Mouse (Mus musculus) adrenal gland, adult 8-10 months (tissue): ENCODE measurements at regions not wholly inside any gene's neighbourhood (a gene's known extent, or its start where the extent isn't known, plus 50 kb on each side); places are given as distances from the start of the nearest gene placed in this dataset.
"Not testable (repeated sequence)": the region's sequence is repeated elsewhere in the genome, so short reads cannot be mapped to it uniquely, and the experiment has no call there.

Source experiments
- DNase-seq: peaks from one replicate; pipeline ENCODE4 v3.0.0; 2022

GRCm38 (mm10) chr10:91443321-91443720 is 262.2 kb upstream of the Tmpo start:
- DNase-seq: no peak

- DNase-seq: no peak
Observed at GRCm38 (mm10) chr10:91440051-91440450, 258.9 kb upstream of the Tmpo start.

GRCm38 (mm10) chr10:91437917-91438316 is 256.8 kb upstream of the Tmpo start:
- DNase-seq: no peak

- DNase-seq: no peak
Observed at GRCm38 (mm10) chr10:91436091-91436569, 255.0 kb upstream of the Tmpo start.

GRCm38 (mm10) chr10:91430281-91430680 is 249.2 kb upstream of the Tmpo start:
- no peak for DNase-seq

- DNase-seq: no peak
Observed at GRCm38 (mm10) chr10:91426584-91426983, 245.5 kb upstream of the Tmpo start.

- not testable (repeated sequence) for DNase-seq
Observed at GRCm38 (mm10) chr10:91425625-91426385, 244.7 kb upstream of the Tmpo start.

- no peak for DNase-seq
Observed at GRCm38 (mm10) chr10:91424786-91425185, 243.7 kb upstream of the Tmpo start.

- no peak for DNase-seq
Observed at GRCm38 (mm10) chr10:91387255-91387654, 206.1 kb upstream of the Tmpo start.

GRCm38 (mm10) chr10:91384372-91384771 is 203.3 kb upstream of the Tmpo start:
- no peak for DNase-seq

- no peak for DNase-seq
Observed at GRCm38 (mm10) chr10:91376683-91377082, 195.6 kb upstream of the Tmpo start.

GRCm38 (mm10) chr10:91367488-91367887 is 186.4 kb upstream of the Tmpo start:
- no peak for DNase-seq

- DNase-seq: no peak
Observed at GRCm38 (mm10) chr10:91362587-91362986, 181.5 kb upstream of the Tmpo start.

- no peak for DNase-seq
Observed at GRCm38 (mm10) chr10:91361621-91362020, 180.5 kb upstream of the Tmpo start.

GRCm38 (mm10) chr10:91345465-91345864 is 164.3 kb upstream of the Tmpo start:
- DNase-seq: no peak

- DNase-seq: no peak
Observed at GRCm38 (mm10) chr10:91342083-91342482, 161.0 kb upstream of the Tmpo start.

- no peak for DNase-seq
Observed at GRCm38 (mm10) chr10:91339361-91339760, 158.2 kb upstream of the Tmpo start.

GRCm38 (mm10) chr10:91326661-91327312 is 145.7 kb upstream of the Tmpo start:
- DNase-seq: no peak

- no peak for DNase-seq
Observed at GRCm38 (mm10) chr10:91326144-91326655, 145.1 kb upstream of the Tmpo start.

GRCm38 (mm10) chr10:91321226-91321625 is 140.1 kb upstream of the Tmpo start:
- DNase-seq: no peak

- no peak for DNase-seq
Observed at GRCm38 (mm10) chr10:91319442-91320112, 138.5 kb upstream of the Tmpo start.

- DNase-seq: no peak
Observed at GRCm38 (mm10) chr10:91314441-91314840, 133.3 kb upstream of the Tmpo start.

GRCm38 (mm10) chr10:91313316-91313715 is 132.2 kb upstream of the Tmpo start:
- DNase-seq: no peak
